Mouse (Mus musculus): ENCODE measurements around the gene Ruvbl2. TPM values are rescaled to one million over a fixed set of nuclear protein-coding genes. Genes with fewer than 3 reads are reported as not detected.

Gene Ruvbl2
- polyA plus RNA-seq, 1 experiment from 2014 or later = 68.1 TPM

DNA sequence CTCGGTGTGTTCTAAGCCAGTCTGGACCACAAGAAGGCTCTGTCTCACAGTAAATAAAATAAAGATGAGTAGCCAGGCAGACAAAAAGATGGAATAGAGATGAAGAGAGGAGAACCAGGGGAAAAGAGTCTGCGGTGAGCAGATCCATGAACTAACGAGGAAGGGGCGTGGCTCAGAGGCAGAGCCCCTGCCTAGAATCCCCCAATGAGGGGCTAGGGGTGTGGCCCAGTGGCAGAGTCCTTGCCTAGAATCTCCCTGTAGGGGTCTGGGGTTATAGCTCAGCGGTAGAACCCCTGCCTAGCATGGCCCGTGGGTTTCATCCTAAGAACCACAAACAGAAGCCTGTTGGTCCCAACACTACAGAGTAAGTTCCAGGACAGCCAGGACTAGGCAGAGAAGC lies 850 bp downstream of the Ruvbl2 start:
- WGBS = 49% methylated on average over 6 of the region's 6 CpGs
- no peaks in the 10 kb centered on the region for H3K9me3 ChIP-seq (ENCODE audit: control insufficient read depth, low read length)
- H3K27ac ChIP-seq (replicated peaks in 1 of 2; ENCODE audit: control insufficient read depth in 1 of 2, insufficient read depth in 1 of 2, low read depth in 2 of 2, low read length in 2 of 2) = no peak overlapping the region
- peaks cover 19 to 37% of the 10 kb centered on the region in 2 experiments for H3K4me1 ChIP-seq (ENCODE audit: control insufficient read depth in 2 of 2, insufficient read depth in 2 of 2, low read length in 2 of 2)
- ATAC-seq (ENCODE audit: insufficient number of reproducible peaks, insufficient read depth, low FRiP score, low read depth) = no peak
- H3K36me3 ChIP-seq (ENCODE audit: control insufficient read depth, insufficient read depth, low read length) = peaks cover 41% of the 10 kb centered on the region
- no peaks in the 10 kb centered on the region for H3K27me3 ChIP-seq (ENCODE audit: control insufficient read depth, insufficient read depth, low read length)
- H3K4me3 ChIP-seq (ENCODE audit: control insufficient read depth in 1 of 2, insufficient read depth in 1 of 2, low read depth in 1 of 2, low read length in 2 of 2) = no peak overlapping the region
- peak overlapping the region; percentile 9; the same call in 1 of the 2 replicates for H3K9ac ChIP-seq (ENCODE audit: low read length)
- peak overlapping the region; percentile 65 for H3K4me2 ChIP-seq (ENCODE audit: low read length)

DNA sequence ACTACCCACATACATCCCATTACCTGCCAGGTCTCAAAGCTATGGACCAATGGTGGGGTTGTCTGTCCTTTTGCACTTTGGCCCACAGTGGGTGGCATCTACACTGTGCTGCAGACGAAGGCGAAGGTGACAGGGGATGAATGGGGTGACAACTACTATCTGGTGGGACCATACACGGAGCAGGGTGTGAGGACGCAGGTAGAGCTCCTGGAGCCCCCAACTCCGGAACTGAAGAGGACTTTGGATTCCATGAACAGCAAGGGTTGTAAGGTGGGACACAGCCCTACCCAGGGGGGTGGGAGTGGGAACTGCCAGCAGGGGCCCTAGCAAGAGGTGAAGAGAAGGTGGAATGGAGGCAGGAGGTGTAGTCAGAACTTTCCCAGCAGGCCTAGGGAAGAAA lies 1.5 kb downstream of the Ruvbl2 start:
- peak overlapping the region; percentile 90 for H3K9ac ChIP-seq (ENCODE audit: low read length)
- 82% methylated on average over 5 of the region's 5 CpGs for WGBS

DNA sequence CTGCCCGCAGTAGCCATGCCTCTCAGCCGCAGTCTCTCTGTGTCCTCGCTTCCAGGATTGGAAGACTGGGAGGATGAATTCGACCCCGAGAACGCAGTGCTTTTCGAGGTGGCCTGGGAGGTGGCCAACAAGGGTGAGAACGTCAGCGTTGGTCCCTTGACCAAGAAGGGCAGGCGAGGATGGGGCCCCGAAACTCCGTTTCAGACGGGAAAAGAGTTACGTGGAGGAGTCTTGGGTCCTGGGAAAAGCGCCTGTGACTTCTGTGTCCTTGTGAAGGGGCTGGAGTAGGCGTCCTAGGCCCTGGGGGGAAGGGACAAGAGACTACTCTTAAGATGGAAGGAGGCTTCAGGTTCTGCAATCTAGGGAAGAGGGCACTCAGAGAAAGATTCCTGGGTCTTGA lies 2.9 kb downstream of the Ruvbl2 start:
- H3K4me2 ChIP-seq (ENCODE audit: low read length) = peak overlapping the region; percentile 65
- WGBS = under 1% methylated on average over 16 of the region's 16 CpGs
- peak overlapping the region; percentile 69 to 83 for H3K4me3 ChIP-seq (ENCODE audit: control insufficient read depth in 1 of 2, insufficient read depth in 1 of 2, low read depth in 1 of 2, low read length in 2 of 2)
- H3K9me3 ChIP-seq (ENCODE audit: control insufficient read depth, low read length) = no peaks in the 10 kb centered on the region
- H3K4me1 ChIP-seq (ENCODE audit: control insufficient read depth in 2 of 2, insufficient read depth in 2 of 2, low read length in 2 of 2) = peaks cover 19 to 37% of the 10 kb centered on the region in 2 experiments
- peak overlapping the region; percentile 90 for H3K9ac ChIP-seq (ENCODE audit: low read length)
- peaks cover 40% of the 10 kb centered on the region for H3K36me3 ChIP-seq (ENCODE audit: control insufficient read depth, insufficient read depth, low read length)
- H3K27me3 ChIP-seq (ENCODE audit: control insufficient read depth, insufficient read depth, low read length) = no peaks in the 10 kb centered on the region
- peak overlapping the region; percentile 85 to 90 for H3K27ac ChIP-seq (replicated peaks in 1 of 2; ENCODE audit: control insufficient read depth in 1 of 2, insufficient read depth in 1 of 2, low read depth in 2 of 2, low read length in 2 of 2)
- no peak for ATAC-seq (ENCODE audit: insufficient number of reproducible peaks, insufficient read depth, low FRiP score, low read depth)

More for the DNA sequence above, 1.5 kb downstream of the Ruvbl2 start:
- Histone ChIP-seq H3K27me3 (ENCODE audit: control insufficient read depth, insufficient read depth, low read length) (no peaks in the 10 kb centered on the region), H3K27ac (replicated peaks in 1 of 2; ENCODE audit: control insufficient read depth in 1 of 2, insufficient read depth in 1 of 2, low read depth in 2 of 2, low read length in 2 of 2) (no peak overlapping the region), H3K4me2 (ENCODE audit: low read length) (peak overlapping the region; percentile 65), H3K9me3 (ENCODE audit: control insufficient read depth, low read length) (no peaks in the 10 kb centered on the region), H3K4me3 (ENCODE audit: control insufficient read depth in 1 of 2, insufficient read depth in 1 of 2, low read depth in 1 of 2, low read length in 2 of 2) (no peak overlapping the region), H3K36me3 (ENCODE audit: control insufficient read depth, insufficient read depth, low read length) (peaks cover 40% of the 10 kb centered on the region), H3K4me1 (ENCODE audit: control insufficient read depth in 2 of 2, insufficient read depth in 2 of 2, low read length in 2 of 2) (peaks cover 19 to 37% of the 10 kb centered on the region in 2 experiments)
- ATAC-seq (ENCODE audit: insufficient number of reproducible peaks, insufficient read depth, low FRiP score, low read depth) = no peak

DNA sequence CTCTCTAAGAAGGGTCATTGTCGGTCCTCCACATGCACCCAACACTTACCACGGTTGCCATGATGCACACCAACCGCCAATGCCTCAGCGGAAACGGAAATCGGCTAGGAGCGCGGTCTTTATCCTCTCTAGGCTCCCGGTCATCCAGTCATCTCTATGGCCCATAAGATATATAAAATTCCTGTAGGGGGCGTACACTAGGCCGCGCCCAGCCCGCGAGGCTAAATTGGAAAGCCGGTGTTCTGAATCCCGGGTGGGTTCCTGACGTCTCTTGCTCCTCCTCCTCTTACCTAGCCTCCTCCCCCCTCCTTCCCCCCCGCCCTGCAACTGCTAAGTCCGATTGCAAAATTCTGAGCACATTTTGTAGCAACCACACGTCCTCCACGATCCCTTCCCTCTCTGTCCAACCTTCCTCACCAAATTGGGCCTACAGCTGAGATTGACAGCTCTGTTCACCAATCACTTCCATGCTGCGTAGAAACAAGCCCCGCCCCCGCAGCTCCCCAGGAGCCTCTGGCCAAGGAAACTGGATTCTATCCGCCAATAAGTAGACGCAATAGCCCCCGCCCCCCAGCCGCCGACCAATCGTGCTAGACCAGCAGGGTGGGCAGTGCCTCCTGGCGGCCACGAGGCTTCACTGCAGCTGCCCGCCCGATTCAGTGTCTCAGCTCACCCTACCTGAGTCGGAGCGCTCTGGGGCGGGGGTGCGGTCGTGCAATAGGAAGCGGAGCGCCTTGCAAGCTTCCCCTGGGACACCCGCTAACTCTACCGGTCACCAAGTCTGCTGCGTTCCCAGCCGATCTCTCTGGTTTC lies 3.5 kb downstream of the Ruvbl2 start, which contains the start of gene Gys1:
Gys1 (plus strand) TSS at position 642 of the 813 bp plus-strand sequence.
- ATAC-seq (ENCODE audit: insufficient number of reproducible peaks, insufficient read depth, low FRiP score, low read depth) = peak; percentile 94
- WGBS = under 1% methylated on average over 45 of the region's 45 CpGs
- Histone ChIP-seq H3K9ac (ENCODE audit: low read length) (peak within 1 kb of the TSS; percentile 90), H3K27me3 (ENCODE audit: control insufficient read depth, insufficient read depth, low read length) (no peaks in the 10 kb centered on the region), H3K4me3 (ENCODE audit: control insufficient read depth in 1 of 2, insufficient read depth in 1 of 2, low read depth in 1 of 2, low read length in 2 of 2) (peak within 1 kb of the TSS; percentile 72 to 83), H3K4me2 (ENCODE audit: low read length) (peak within 1 kb of the TSS; percentile 78), H3K4me1 (ENCODE audit: control insufficient read depth in 2 of 2, insufficient read depth in 2 of 2, low read length in 2 of 2) (peaks cover 19 to 37% of the 10 kb centered on the region in 2 experiments), H3K27ac (replicated peaks in 1 of 2; ENCODE audit: control insufficient read depth in 1 of 2, insufficient read depth in 1 of 2, low read depth in 2 of 2, low read length in 2 of 2) (peak within 1 kb of the TSS; percentile 90 to 91), H3K36me3 (ENCODE audit: control insufficient read depth, insufficient read depth, low read length) (peaks cover 40% of the 10 kb centered on the region), H3K9me3 (ENCODE audit: control insufficient read depth, low read length) (no peaks in the 10 kb centered on the region)

DNA sequence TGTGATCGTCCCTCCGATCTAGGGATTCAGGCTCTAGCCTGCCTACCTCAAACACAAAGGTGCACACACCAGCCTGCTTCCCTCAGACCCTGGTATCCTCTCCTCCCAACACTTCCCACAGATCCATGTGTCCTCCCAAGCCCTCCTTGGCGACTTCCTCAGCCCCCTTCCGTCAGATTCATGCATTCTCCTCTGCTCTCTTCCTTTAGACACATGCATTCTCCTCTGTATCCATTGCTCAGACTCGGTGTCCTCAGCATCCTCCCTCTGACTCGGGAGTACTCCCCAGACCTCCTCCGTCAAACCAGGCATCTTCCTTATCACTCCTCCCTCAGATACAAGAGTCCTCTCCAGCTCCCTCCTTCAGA lies 4.1 kb downstream of the Ruvbl2 start:
- H3K4me1 ChIP-seq (ENCODE audit: control insufficient read depth in 2 of 2, insufficient read depth in 2 of 2, low read length in 2 of 2) = peaks cover 19 to 37% of the 10 kb centered on the region in 2 experiments
- H3K4me2 ChIP-seq (ENCODE audit: low read length) = peak overlapping the region; percentile 78
- H3K9ac ChIP-seq (ENCODE audit: low read length) = peak overlapping the region; percentile 81
- WGBS = under 1% methylated on average over 7 of the region's 7 CpGs
- peak overlapping the region; percentile 76 to 91 for H3K27ac ChIP-seq (replicated peaks in 1 of 2; ENCODE audit: control insufficient read depth in 1 of 2, insufficient read depth in 1 of 2, low read depth in 2 of 2, low read length in 2 of 2)
- peaks cover 42% of the 10 kb centered on the region for H3K36me3 ChIP-seq (ENCODE audit: control insufficient read depth, insufficient read depth, low read length)
- ATAC-seq (ENCODE audit: insufficient number of reproducible peaks, insufficient read depth, low FRiP score, low read depth) = no peak
- no peaks in the 10 kb centered on the region for H3K9me3 ChIP-seq (ENCODE audit: control insufficient read depth, low read length)
- H3K27me3 ChIP-seq (ENCODE audit: control insufficient read depth, insufficient read depth, low read length) = no peaks in the 10 kb centered on the region
- H3K4me3 ChIP-seq (ENCODE audit: control insufficient read depth in 1 of 2, insufficient read depth in 1 of 2, low read depth in 1 of 2, low read length in 2 of 2) = peak overlapping the region; percentile 60 to 72

DNA sequence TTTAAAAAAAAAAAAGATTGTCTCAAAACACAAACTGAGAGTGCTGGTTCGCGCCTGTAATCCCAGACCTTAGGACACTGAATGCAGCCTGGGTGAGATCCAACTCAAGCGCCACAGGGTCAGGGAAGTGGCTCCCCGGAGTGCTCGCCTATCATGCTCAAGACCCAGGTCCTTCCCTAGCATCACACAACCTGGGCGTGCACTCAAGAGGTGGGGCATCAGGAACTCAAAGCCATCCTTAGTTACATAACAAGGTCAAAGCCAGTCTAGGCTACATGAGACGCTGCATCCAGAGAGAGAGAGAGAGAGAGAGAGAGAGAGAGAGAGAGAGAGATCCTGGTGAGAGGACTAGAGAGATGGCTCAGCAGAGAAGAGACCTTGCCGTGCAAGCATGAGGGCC lies 11.3 kb downstream of the Ruvbl2 start:
- Histone ChIP-seq H3K36me3 (ENCODE audit: control insufficient read depth, insufficient read depth, low read length) (peaks cover 94% of the 10 kb centered on the region), H3K4me3 (ENCODE audit: control insufficient read depth in 1 of 2, insufficient read depth in 1 of 2, low read depth in 1 of 2, low read length in 2 of 2) (no peak overlapping the region), H3K9me3 (ENCODE audit: control insufficient read depth, low read length) (no peaks in the 10 kb centered on the region), H3K27me3 (ENCODE audit: control insufficient read depth, insufficient read depth, low read length) (no peaks in the 10 kb centered on the region), H3K4me2 (ENCODE audit: low read length) (no peak overlapping the region), H3K4me1 (ENCODE audit: control insufficient read depth in 2 of 2, insufficient read depth in 2 of 2, low read length in 2 of 2) (no peaks in the 10 kb centered on the region), H3K27ac (replicated peaks in 1 of 2; ENCODE audit: control insufficient read depth in 1 of 2, insufficient read depth in 1 of 2, low read depth in 2 of 2, low read length in 2 of 2) (no peak overlapping the region), H3K9ac (ENCODE audit: low read length) (no peak overlapping the region)
- WGBS = 90% methylated on average over 8 of the region's 8 CpGs
- ATAC-seq (ENCODE audit: insufficient number of reproducible peaks, insufficient read depth, low FRiP score, low read depth) = no peak

DNA sequence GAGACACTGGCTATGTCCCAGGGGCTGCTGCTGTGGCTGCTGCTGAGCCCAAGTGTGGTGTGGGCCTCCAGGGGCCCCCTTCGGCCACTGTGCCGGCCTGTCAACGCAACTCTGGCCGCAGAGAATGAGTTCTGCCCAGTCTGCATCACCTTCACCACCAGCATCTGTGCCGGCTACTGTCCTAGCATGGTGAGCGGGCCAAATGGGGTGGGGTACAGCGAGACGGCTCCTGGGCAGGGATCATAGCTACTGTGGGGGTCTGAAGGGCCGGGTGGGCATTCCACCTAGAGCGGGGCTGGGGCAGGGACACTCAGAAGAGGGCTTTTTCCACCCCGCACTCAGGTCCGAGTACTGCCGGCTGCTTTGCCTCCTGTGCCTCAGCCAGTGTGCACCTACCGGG lies 16.7 kb downstream of the Ruvbl2 start:
- WGBS = 90% methylated on average over 14 of the region's 14 CpGs
- Histone ChIP-seq H3K36me3 (ENCODE audit: control insufficient read depth, insufficient read depth, low read length) (peaks cover 54% of the 10 kb centered on the region), H3K4me3 (ENCODE audit: control insufficient read depth in 1 of 2, insufficient read depth in 1 of 2, low read depth in 1 of 2, low read length in 2 of 2) (no peak overlapping the region), H3K27me3 (ENCODE audit: control insufficient read depth, insufficient read depth, low read length) (peaks cover 45% of the 10 kb centered on the region), H3K4me1 (ENCODE audit: control insufficient read depth in 2 of 2, insufficient read depth in 2 of 2, low read length in 2 of 2) (peaks cover 0 to 6% of the 10 kb centered on the region in 2 experiments; a peak in 1 of 4 replicates), H3K9me3 (ENCODE audit: control insufficient read depth, low read length) (no peaks in the 10 kb centered on the region), H3K4me2 (ENCODE audit: low read length) (no peak overlapping the region), H3K9ac (ENCODE audit: low read length) (no peak overlapping the region), H3K27ac (replicated peaks in 1 of 2; ENCODE audit: control insufficient read depth in 1 of 2, insufficient read depth in 1 of 2, low read depth in 2 of 2, low read length in 2 of 2) (no peak overlapping the region)
- no peak for ATAC-seq (ENCODE audit: insufficient number of reproducible peaks, insufficient read depth, low FRiP score, low read depth)
